Mouse (Mus musculus) liver, adult 2 months (tissue): ENCODE results near the gene 3110009E18Rik.

Experiments used
- CTCF ChIP-seq: fragments of 200-500 bp; IDR thresholded peaks from 2 replicates; pipeline ENCODE4 v1.5.1; 2011; ENCODE audit warnings: low read depth, low read length, control low read depth
- POLR2A ChIP-seq: fragments of 200-500 bp; IDR thresholded peaks from 2 replicates; pipeline ENCODE4 v1.6.1; 2011; ENCODE audit warnings: low read length, control low read depth; ENCODE audit not compliant: insufficient read depth; ENCODE audit errors: extremely low read depth

GRCm38 (mm10) chr1:120126318-120126717, 5.3 kb downstream of the 3110009E18Rik start:
- TF ChIP-seq CTCF (no peak), POLR2A (no peak)
